Comparison of ENCODE assay signal across 8 mouse cellular contexts in genomic region chr2:119547522-119548370, GRCm38 (mm10). TPM values are rescaled to one million over a fixed set of nuclear protein-coding genes. Genes with fewer than 3 reads are reported as not detected.
DNase-seq lines count a peak whose midpoint lies in the region; ATAC-seq and TF ChIP-seq lines count a peak whose summit lies in the region.

Gene Exd1 (minus strand): TSS chr2:119547627.
Gene Chp1 (plus strand): TSS chr2:119547697.

- H3K4me3 ChIP-seq in G1E (ENCODE audit: low read depth, low read length): peak within 1 kb of the TSS; percentile 83
- H3K4me3 ChIP-seq in forebrain, embryonic 16.5 days (replicated peaks; ENCODE audit: low read length): peak within 1 kb of the TSS; percentile 64
- peak within 1 kb of the TSS; percentile 69 for H3K4me3 ChIP-seq in layer of hippocampus, adult 2 months
- peak within 1 kb of the TSS; percentile 70 for H3K4me3 ChIP-seq in lung, embryonic 14.5 days (ENCODE audit: low read depth, low read length)
- H3K4me3 ChIP-seq in olfactory bulb, adult 2 months (ENCODE audit: insufficient read depth, low read depth, low read length): peak within 1 kb of the TSS; percentile 100
- peak within 1 kb of the TSS; percentile 83 for H3K4me3 ChIP-seq in thymus, adult 2 months (ENCODE audit: control insufficient read depth, insufficient read depth, low read length)

- no peak for TF ChIP-seq CTCF in G1E (IDR thresholded peaks at IDR 0.05; ENCODE audit: low read depth, low read length)
- TF ChIP-seq CTCF in layer of hippocampus, adult 2 months (conservative IDR thresholded peaks at IDR 0.05): no peak
- no peak for TF ChIP-seq CTCF in lung, embryonic 14.5 days (IDR thresholded peaks at IDR 0.05; ENCODE audit: low read depth)
- TF ChIP-seq CTCF in olfactory bulb, adult 2 months (IDR thresholded peaks at IDR 0.05; ENCODE audit: insufficient read depth, low read depth, low read length): no peak
- peak; percentile 33; the same call in 1 of the 2 replicates for TF ChIP-seq CTCF in thymus, adult 2 months (IDR thresholded peaks at IDR 0.05; ENCODE audit: borderline replicate concordance, control insufficient read depth, extremely low read depth, insufficient read depth, low read length, poor library complexity)

- H3K27ac ChIP-seq in forebrain, embryonic 16.5 days (ENCODE audit: low read length): peak within 1 kb of the TSS; percentile 46
- H3K27ac ChIP-seq in layer of hippocampus, adult 2 months: peak within 1 kb of the TSS; percentile 93
- peak within 1 kb of the TSS; percentile 80 for H3K27ac ChIP-seq in lung, embryonic 14.5 days (ENCODE audit: low read depth)
- peak within 1 kb of the TSS; percentile 97 for H3K27ac ChIP-seq in olfactory bulb, adult 2 months (ENCODE audit: insufficient read depth, low read depth, low read length)
- H3K27ac ChIP-seq in thymus, adult 2 months (ENCODE audit: control insufficient read depth, insufficient read depth, low read length): peak within 1 kb of the TSS; percentile 20; the same call in 1 of the 2 replicates

- peak; percentile 84 for ATAC-seq in G1E (ENCODE audit: extremely low read depth, insufficient number of reproducible peaks, low FRiP score, poor library complexity, severe bottlenecking)
- peak; percentile 99 for ATAC-seq in forebrain, embryonic 16.5 days
- ATAC-seq in lung, embryonic 14.5 days (ENCODE audit: insufficient read depth): peak; percentile 98

- H3K27me3 ChIP-seq in G1E (ENCODE audit: insufficient read depth, low read length): no peaks in the 10 kb centered on the region
- no peaks in the 10 kb centered on the region for H3K27me3 ChIP-seq in forebrain, embryonic 16.5 days (replicated peaks; ENCODE audit: control insufficient read depth, insufficient read depth, low read length)
- H3K27me3 ChIP-seq in lung, embryonic 14.5 days (ENCODE audit: insufficient read depth, low read length): no peaks in the 10 kb centered on the region
- H3K27me3 ChIP-seq in thymus, adult 2 months (ENCODE audit: control insufficient read depth, insufficient read depth, low read length): no peaks in the 10 kb centered on the region

- under 1% methylated on average over 57 of the region's 57 CpGs for WGBS in forebrain, embryonic 16.5 days
- WGBS in lung, embryonic 14.5 days: under 1% methylated on average over 56 of the region's 57 CpGs
- under 1% methylated on average over 57 of the region's 57 CpGs for WGBS in olfactory bulb, adult 2 months
- WGBS in thymus, adult 2 months: under 1% methylated on average over 57 of the region's 57 CpGs

- H3K4me1 ChIP-seq in G1E (ENCODE audit: insufficient read depth, low read depth, low read length): peaks cover 39% of the 10 kb centered on the region
- peaks cover 15% of the 10 kb centered on the region for H3K4me1 ChIP-seq in forebrain, embryonic 16.5 days (replicated peaks; ENCODE audit: control insufficient read depth, insufficient read depth, low read length)
- peaks cover 7% of the 10 kb centered on the region; the same call in 1 of the 2 replicates for H3K4me1 ChIP-seq in lung, embryonic 14.5 days (ENCODE audit: insufficient read depth)
- H3K4me1 ChIP-seq in olfactory bulb, adult 2 months (ENCODE audit: control insufficient read depth, insufficient read depth, low read length): 0 out of 2 replicates have a peak, but pooled peaks cover 6% of the 10 kb centered on the region
- H3K4me1 ChIP-seq in thymus, adult 2 months (replicated peaks; ENCODE audit: control insufficient read depth, insufficient read depth, low read length): no peaks in the 10 kb centered on the region

- H3K9me3 ChIP-seq in G1E (replicated peaks): no peaks in the 10 kb centered on the region
- H3K9me3 ChIP-seq in forebrain, embryonic 16.5 days (ENCODE audit: control insufficient read depth, low read length): no peaks in the 10 kb centered on the region
- no peaks in the 10 kb centered on the region for H3K9me3 ChIP-seq in lung, embryonic 14.5 days (ENCODE audit: low read depth, low read length)

- peak; percentile 55; the same call in 1 of the 2 replicates for TF ChIP-seq POLR2A in olfactory bulb, adult 2 months (IDR thresholded peaks at IDR 0.05; ENCODE audit: insufficient read depth, low read depth, low read length)
- TF ChIP-seq POLR2A in thymus, adult 2 months (IDR thresholded peaks at IDR 0.05; ENCODE audit: control insufficient read depth, extremely low read depth, insufficient read depth, low read length, poor library complexity): peak; percentile 53; the same call in 1 of the 2 replicates

- H3K36me3 ChIP-seq in G1E (replicated peaks): peaks cover 9% of the 10 kb centered on the region
- H3K36me3 ChIP-seq in forebrain, embryonic 16.5 days (ENCODE audit: control insufficient read depth, insufficient read depth): no peaks in the 10 kb centered on the region
- no peaks in the 10 kb centered on the region for H3K36me3 ChIP-seq in lung, embryonic 14.5 days (ENCODE audit: insufficient read depth)
- H3K36me3 ChIP-seq in thymus, adult 2 months (ENCODE audit: control insufficient read depth, insufficient read depth, low read length): no peaks in the 10 kb centered on the region

- intact Hi-C loops in heart, postnatal 36 days (cut with DNase I): loop anchor here (2.0 to 5.0 kb wide), 5 partner anchors 43 to 800 kb away; partner anchors contain the start of genes Inafm2, Ino80, Itpka and Ndufaf1

- peak within 1 kb of the TSS; percentile 73 for H3K4me2 ChIP-seq in forebrain, embryonic 16.5 days (ENCODE audit: low read length)
- H3K4me2 ChIP-seq in lung, embryonic 14.5 days: peak within 1 kb of the TSS; percentile 76

- peak; percentile 96 for DNase-seq in G1E (ENCODE audit: low spot score)
- DNase-seq in cerebellum, adult 18-20 months: peak; percentile 99 to 100
- peak; percentile 98 to 99 for DNase-seq in heart, postnatal 36 days
- peak; percentile 98 to 99 for DNase-seq in layer of hippocampus, adult 2 months (ENCODE audit: low spot score in 2 of 2)
- DNase-seq in lung, embryonic 14.5 days: peak; percentile 100
- DNase-seq in thymus, adult 2 months: peak; percentile 94

- peak within 1 kb of the TSS; percentile 71 for H3K9ac ChIP-seq in forebrain, embryonic 16.5 days (replicated peaks; ENCODE audit: low read depth, low read length)
- peak within 1 kb of the TSS; percentile 75 for H3K9ac ChIP-seq in lung, embryonic 14.5 days

RNA-seq across cellular contexts. Expression of gene Exd1, which starts in this region (rescaled TPM):
- 2.3 and 4.6 TPM in 2 replicates for total RNA-seq in G1E (2014; fragmentation: Nextera tagmentation)
- 1.4 and 2.2 TPM in 2 replicates for total RNA-seq in G1E (2017)
- 0.21 and 0.23 TPM in 2 replicates for polyA plus RNA-seq in G1E (2012)
- 1.1 and 1.6 TPM in 2 replicates for polyA plus RNA-seq in forebrain, embryonic 16.5 days (2015; fragmentation: Nextera tagmentation; extraction: Ambion mirVana)
- total RNA-seq in heart, postnatal 36 days (2021): under 1 TPM; 0.06 to 0.11 TPM
- 1 to 10 TPM in 1 of 2 experiments, under 1 TPM in 1; 0.49 to 1.3 TPM for total RNA-seq in layer of hippocampus, adult 2 months (2021)
- 0.17 and 0.51 TPM in 2 replicates for polyA plus RNA-seq in lung, embryonic 14.5 days (2014; fragmentation: Nextera tagmentation; extraction: Ambion mirVana)
- not detected in 2 replicates for polyA plus RNA-seq in olfactory bulb, adult 2 months (2012; ENCODE audit: insufficient read depth, insufficient read length, low replicate concordance, missing spikeins)
- polyA plus RNA-seq in thymus, adult 2 months (2012; rRNA removed): 0.08 and 0.15 TPM in 2 replicates

RNA-seq across cellular contexts. Expression of gene Chp1, which starts in this region (rescaled TPM):
- 84.1 and 108 TPM in 2 replicates for total RNA-seq in G1E (2014; fragmentation: Nextera tagmentation)
- 72.4 and 77.2 TPM in 2 replicates for total RNA-seq in G1E (2017)
- polyA plus RNA-seq in G1E (2012): 15.6 and 17.3 TPM in 2 replicates
- polyA plus RNA-seq in forebrain, embryonic 16.5 days (2015; fragmentation: Nextera tagmentation; extraction: Ambion mirVana): 78.6 and 78.8 TPM in 2 replicates
- 10 to 100 TPM; 92.1 to 94.7 TPM for total RNA-seq in heart, postnatal 36 days (2021)
- total RNA-seq in layer of hippocampus, adult 2 months (2021): 100 to 1,000 TPM; 155 to 157 TPM
- 57.3 and 58.9 TPM in 2 replicates for polyA plus RNA-seq in lung, embryonic 14.5 days (2014; fragmentation: Nextera tagmentation; extraction: Ambion mirVana)
- not detected in 2 replicates for polyA plus RNA-seq in olfactory bulb, adult 2 months (2012; ENCODE audit: insufficient read depth, insufficient read length, low replicate concordance, missing spikeins)
- 78.5 and 86.2 TPM in 2 replicates for polyA plus RNA-seq in thymus, adult 2 months (2012; rRNA removed)

Comparison
In these comparisons a context has a peak if more than half of its experiments do, and no peak if none do; other contexts are left out.
1. Peak in every context shown above with its lines: DNase-seq, ATAC-seq, H3K4me3 ChIP-seq and H3K27ac ChIP-seq.
2. H3K27ac ChIP-seq: peak in every context shown above with its lines; median percentile 97 in olfactory bulb, adult 2 months; 93 in layer of hippocampus, adult 2 months; 80 in lung, embryonic 14.5 days; 46 in forebrain, embryonic 16.5 days; 20 in thymus, adult 2 months.